Mouse (Mus musculus) inflammation-experienced regulatory T-cells (primary cell): Measurements from ENCODE around the gene Szt2. TPM values are rescaled to one million over a fixed set of nuclear protein-coding genes. Genes with fewer than 3 reads are reported as not detected.

Experiments
- polyA plus RNA-seq, 2 experiments: library from polyadenylated mRNA; unstranded; fragments of 100-300 nt; shearing (Covaris generic); gene quantifications; one replicate each; pipeline ENCODE4 v1.2.1; 2017

The Szt2 gene
- 10 to 100 TPM; 12.9 to 13.0 TPM for polyA plus RNA-seq

GRCm38 (mm10) chr4:118409142-118409900, at the start of gene Szt2, which contains the start of gene Med8:
Gene Szt2 (minus strand): TSS chr4:118409273.
Gene Med8 (plus strand): TSS chr4:118409337.

GRCm38 (mm10) chr4:118457345-118457975, 48.4 kb upstream of the Szt2 start, which contains the start of gene Mpl:
Gene Mpl (minus strand): TSS chr4:118457513.

GRCm38 (mm10) chr4:118436820-118437603, 27.9 kb upstream of the Szt2 start, which contains the start of gene Cdc20:
Gene Cdc20 (minus strand): TSS chr4:118437352.

GRCm38 (mm10) chr4:118427768-118428451, 18.8 kb upstream of the Szt2 start, which contains the start of gene Elovl1:
Gene Elovl1 (plus strand): TSS chr4:118428093.

Other genes starting within 250 kb of the Szt2 start
- 10 to 100 TPM; 26.8 to 29.9 TPM for gene Kdm4a, start 229.2 kb downstream of the Szt2 start, polyA plus RNA-seq
- gene Ptprf, start 117.9 kb downstream of the Szt2 start, polyA plus RNA-seq: 1 to 10 TPM in 1 of 2 experiments, under 1 TPM in 1; 0.57 to 2.4 TPM
- 100 to 1,000 TPM in 1 of 2 experiments, 10 to 100 TPM in 1; 97.0 to 116 TPM for gene Med8, start 64 bp upstream of the Szt2 start, polyA plus RNA-seq
- gene Elovl1, start 18.8 kb upstream of the Szt2 start, polyA plus RNA-seq: 100 to 1,000 TPM; 138 to 167 TPM
- 1 to 10 TPM; 7.9 to 8.7 TPM for gene Cdc20, start 28.1 kb upstream of the Szt2 start, polyA plus RNA-seq
- gene Mpl, start 48.2 kb upstream of the Szt2 start, polyA plus RNA-seq: under 1 TPM; 0.14 to 0.40 TPM
- under 1 TPM in 1 of 2 experiments, not detected in 1; 0.59 TPM for gene Tie1, start 80.8 kb upstream of the Szt2 start, polyA plus RNA-seq
- under 1 TPM in 1 of 2 experiments, not detected in 1; 0.17 TPM for gene 2610528J11Rik, start 117.7 kb upstream of the Szt2 start, polyA plus RNA-seq
- gene Tmem125, start 134.8 kb upstream of the Szt2 start, polyA plus RNA-seq: under 1 TPM in 1 of 2 experiments, not detected in 1; 0.28 TPM
- gene Cfap57, start 211.5 kb upstream of the Szt2 start, polyA plus RNA-seq: under 1 TPM; 0.08 to 0.42 TPM
- gene Ebna1bp2, start 211.5 kb upstream of the Szt2 start, polyA plus RNA-seq: 100 to 1,000 TPM; 149 to 167 TPM
- not detected for gene Olfr62, start 249.7 kb upstream of the Szt2 start, polyA plus RNA-seq